Mouse (Mus musculus): ENCODE measurements around the gene Gm21852. TPM values are rescaled to one million over a fixed set of nuclear protein-coding genes. Genes with fewer than 3 reads are reported as not detected.

Gm21852 gene
- polyA plus RNA-seq (2014; fragmentation: Illumina TruSeq; extraction: RNeasy Lipid Tissue Mini Kit (QIAGEN cat#74804); ENCODE audit: low replicate concordance) = not detected

GRCm38 (mm10) chrY:40651896-40652295 is at the start of gene Gm21852:
TSS of gene Gm21852 (minus strand) at chrY:40651996.

Other genes starting within 250 kb of the Gm21852 start
- gene Gm21797, start 123.8 kb upstream of the Gm21852 start, polyA plus RNA-seq (2014; fragmentation: Illumina TruSeq; extraction: RNeasy Lipid Tissue Mini Kit (QIAGEN cat#74804); ENCODE audit: low replicate concordance) = not detected
- not detected for gene Gm20795, start 152.9 kb upstream of the Gm21852 start, polyA plus RNA-seq (2014; fragmentation: Illumina TruSeq; extraction: RNeasy Lipid Tissue Mini Kit (QIAGEN cat#74804); ENCODE audit: low replicate concordance)